Mouse (Mus musculus) lung, postnatal 0 days (tissue): ENCODE measurements at regions not wholly inside any gene's neighbourhood (a gene's known extent, or its start where the extent isn't known, plus 50 kb on each side); places are given as distances from the start of the nearest gene placed in this dataset.

Experiments
- ATAC-seq: fragments of 200-750 bp; cut with Nextera tagmentation; 2 replicates; pipeline ENCODE4 v1.8.0; 2017; ENCODE audit warnings: moderate library complexity
- DNase-seq: peaks from one replicate; pipeline ENCODE4 v3.0.0-alpha.2; 2016; ENCODE audit warnings: low spot score
- H3K27ac ChIP-seq: fragments of 300-500 bp; sonication (generic); 2 replicates; pipeline ENCODE4 v1.5.1; 2014; ENCODE audit warnings: antibody characterized with exemption, mild to moderate bottlenecking, low read length, mixed read lengths
- H3K27me3 ChIP-seq: fragments of 300-500 bp; sonication (generic); replicated peaks from 2 replicates; pipeline ENCODE4 v1.6.1; 2014; ENCODE audit warnings: low read length, mixed read lengths; ENCODE audit not compliant: insufficient read depth
- H3K36me3 ChIP-seq: fragments of 300-500 bp; sonication (generic); 2 replicates; pipeline ENCODE4 v1.6.1; 2014; ENCODE audit warnings: low read length, mixed read lengths; ENCODE audit not compliant: insufficient read depth
- H3K4me1 ChIP-seq: fragments of 300-500 bp; sonication (generic); 2 replicates; pipeline ENCODE4 v1.6.1; 2014; ENCODE audit warnings: antibody characterized with exemption, low read depth, low read length, mixed read lengths; ENCODE audit not compliant: insufficient read depth
- H3K4me2 ChIP-seq: fragments of 300-500 bp; sonication (generic); replicated peaks from 2 replicates; pipeline ENCODE4 v1.6.1; 2014; ENCODE audit warnings: low read depth, mild to moderate bottlenecking, low read length, moderate library complexity, mixed read lengths
- H3K4me3 ChIP-seq: fragments of 300-500 bp; sonication (generic); 2 replicates; pipeline ENCODE4 v1.5.1; 2014; ENCODE audit warnings: low read depth, low read length
- H3K9ac ChIP-seq: fragments of 300-500 bp; sonication (generic); replicated peaks from 2 replicates; pipeline ENCODE4 v1.6.1; 2014; ENCODE audit warnings: low read depth, mild to moderate bottlenecking
- H3K9me3 ChIP-seq: fragments of 300-500 bp; sonication (generic); 2 replicates; pipeline ENCODE4 v1.6.1; 2016; ENCODE audit warnings: low read length, mixed read lengths
- CTCF ChIP-seq: IDR thresholded peaks from 2 replicates; pipeline ENCODE4 v1.5.1; 2016; ENCODE audit warnings: antibody characterized with exemption, mild to moderate bottlenecking
- EP300 ChIP-seq: IDR thresholded peaks from 2 replicates; pipeline ENCODE4 v1.6.1; 2016; ENCODE audit warnings: antibody characterized with exemption, mild to moderate bottlenecking, control low read depth
- WGBS: fragments of 180-500 bp; shearing (Covaris S2); extraction: QIAGEN DNeasy Blood & Tissue Kit; methylation state at CpG from one replicate; pipeline ENCODE4 v1.1.7; 2014; 5-methylcytosine and 5-hydroxymethylcytosine counted together

DNA sequence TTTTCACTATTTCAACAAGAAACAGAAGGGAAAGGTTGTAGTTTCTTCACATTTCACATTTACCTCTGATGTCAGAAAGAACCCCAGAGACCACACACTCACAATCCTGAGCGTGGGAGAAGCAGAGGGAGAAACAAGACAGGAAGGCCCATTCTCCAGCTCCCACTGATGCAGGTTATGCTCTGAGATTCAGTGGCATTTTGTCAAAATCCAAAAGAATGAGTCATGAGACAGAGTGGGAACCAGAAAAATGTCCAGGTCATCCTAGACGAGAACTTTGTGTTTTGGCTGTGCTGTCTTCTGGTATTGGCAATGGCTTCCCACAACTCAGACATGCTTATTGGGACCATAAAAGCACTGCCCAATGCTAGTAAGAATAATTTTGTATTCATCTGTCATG lies 285.9 kb downstream of the Ostf1 start:
- H3K4me3 ChIP-seq = no peak overlapping the region
- no peak for DNase-seq
- H3K4me1 ChIP-seq = no peaks in the 10 kb centered on the region
- H3K27me3 ChIP-seq = no peaks in the 10 kb centered on the region
- TF ChIP-seq CTCF (no peak), EP300 (no peak)
- no peak overlapping the region for H3K27ac ChIP-seq
- ATAC-seq = no peak
- no peaks in the 10 kb centered on the region for H3K9me3 ChIP-seq
- H3K4me2 ChIP-seq = no peak overlapping the region
- no peaks in the 10 kb centered on the region for H3K36me3 ChIP-seq
- no peak overlapping the region for H3K9ac ChIP-seq
- WGBS = 71% methylated on average over 2 of the region's 2 CpGs

DNA sequence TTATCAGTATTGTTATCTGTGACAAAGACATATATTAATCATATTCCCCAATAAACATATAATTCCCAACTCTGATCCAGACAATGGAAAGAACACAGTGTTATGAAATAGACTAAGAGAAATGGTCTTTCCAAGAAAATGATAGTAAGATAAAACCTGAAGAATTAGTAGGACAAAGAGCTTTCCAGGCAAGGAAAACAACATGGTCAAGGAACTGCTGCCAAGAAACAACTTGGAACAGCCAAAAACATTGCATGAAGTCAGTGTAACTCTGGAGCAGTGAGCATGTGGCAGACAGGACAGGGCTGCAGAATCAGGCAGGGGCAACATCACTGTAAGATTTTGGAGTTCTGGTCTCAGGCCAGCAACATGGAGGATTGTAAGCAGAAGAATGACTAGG lies 288.0 kb downstream of the Ostf1 start:
- Histone ChIP-seq H3K4me3 (no peak overlapping the region), H3K36me3 (no peaks in the 10 kb centered on the region), H3K9me3 (no peaks in the 10 kb centered on the region), H3K27me3 (no peaks in the 10 kb centered on the region), H3K27ac (no peak overlapping the region), H3K4me1 (no peaks in the 10 kb centered on the region), H3K9ac (no peak overlapping the region), H3K4me2 (no peak overlapping the region)
- peak; percentile 80 for TF ChIP-seq EP300
- TF ChIP-seq CTCF = no peak
- ATAC-seq = peak; percentile 44
- DNase-seq = peak; percentile 58

DNA sequence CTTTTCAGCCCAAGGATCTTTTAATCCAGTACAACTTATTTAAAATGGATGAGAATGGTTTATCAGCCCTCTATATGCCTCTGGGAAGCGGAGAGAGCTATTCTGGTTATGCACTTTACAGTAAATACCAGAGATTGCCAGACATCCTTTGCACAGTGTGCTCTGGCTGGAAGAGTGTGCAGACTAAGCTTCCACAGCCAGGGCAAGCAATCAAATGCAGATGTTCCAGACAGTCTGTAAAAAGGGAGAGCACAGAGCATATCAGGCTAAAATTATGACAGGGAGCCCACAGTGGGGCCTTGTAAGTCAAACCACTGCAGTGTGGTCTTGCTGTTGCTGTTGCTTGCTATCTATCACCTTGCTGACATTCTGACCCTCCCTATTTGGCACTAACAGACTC lies 288.6 kb downstream of the Ostf1 start:
- Histone ChIP-seq H3K27ac (no peak overlapping the region), H3K4me1 (no peaks in the 10 kb centered on the region), H3K9me3 (no peaks in the 10 kb centered on the region), H3K9ac (no peak overlapping the region), H3K4me2 (no peak overlapping the region), H3K27me3 (no peaks in the 10 kb centered on the region), H3K36me3 (no peaks in the 10 kb centered on the region), H3K4me3 (no peak overlapping the region)
- WGBS = 74% methylated on average over 1 of the region's 1 CpGs
- DNase-seq = no peak
- TF ChIP-seq EP300 (no peak), CTCF (no peak)
- ATAC-seq = peak; percentile 56

DNA sequence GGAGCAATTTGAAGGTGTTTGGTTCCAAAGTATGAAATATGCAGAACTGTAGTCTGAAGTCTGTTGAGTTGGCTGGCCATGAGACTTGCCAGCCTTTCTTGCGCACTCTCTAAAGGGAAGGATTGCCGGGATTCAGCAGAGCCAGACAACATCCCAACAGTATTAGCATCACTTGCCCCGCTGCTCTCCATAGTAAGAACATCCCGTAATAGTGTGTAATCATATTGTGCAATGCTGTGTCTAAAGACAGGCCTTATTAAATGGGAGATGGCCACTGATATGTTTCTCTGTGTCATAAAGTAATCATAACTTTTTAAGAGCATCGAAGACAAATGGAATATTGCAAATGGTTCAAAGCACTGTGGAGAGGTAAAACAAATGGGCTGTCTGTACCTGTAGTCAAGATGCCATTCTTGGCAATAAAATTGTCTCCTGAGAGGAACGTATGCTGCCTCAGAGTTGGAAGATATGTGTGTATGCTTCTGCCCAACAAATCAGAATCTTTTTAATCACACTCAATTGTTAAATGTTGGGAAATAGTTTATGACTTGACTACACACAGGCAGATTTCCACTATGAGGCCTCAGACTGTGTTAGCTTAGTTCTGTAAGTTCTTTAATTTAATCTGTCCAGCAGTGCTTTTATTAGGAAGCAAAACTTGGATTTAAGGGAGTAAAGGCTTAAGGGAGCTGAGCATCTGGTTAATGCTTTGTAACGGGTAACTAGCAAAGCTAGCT lies 293.6 kb downstream of the Ostf1 start:
- H3K9ac ChIP-seq = no peak overlapping the region
- no peaks in the 10 kb centered on the region for H3K36me3 ChIP-seq
- TF ChIP-seq EP300 = peak; percentile 52
- TF ChIP-seq CTCF = no peak
- no peaks in the 10 kb centered on the region for H3K9me3 ChIP-seq
- H3K4me1 ChIP-seq = no peaks in the 10 kb centered on the region
- WGBS = 77% methylated on average over 7 of the region's 7 CpGs
- H3K27ac ChIP-seq = no peak overlapping the region
- DNase-seq = peak; percentile 86
- ATAC-seq = peak; percentile 86
- H3K27me3 ChIP-seq = no peaks in the 10 kb centered on the region
- no peak overlapping the region for H3K4me3 ChIP-seq
- H3K4me2 ChIP-seq = no peak overlapping the region

DNA sequence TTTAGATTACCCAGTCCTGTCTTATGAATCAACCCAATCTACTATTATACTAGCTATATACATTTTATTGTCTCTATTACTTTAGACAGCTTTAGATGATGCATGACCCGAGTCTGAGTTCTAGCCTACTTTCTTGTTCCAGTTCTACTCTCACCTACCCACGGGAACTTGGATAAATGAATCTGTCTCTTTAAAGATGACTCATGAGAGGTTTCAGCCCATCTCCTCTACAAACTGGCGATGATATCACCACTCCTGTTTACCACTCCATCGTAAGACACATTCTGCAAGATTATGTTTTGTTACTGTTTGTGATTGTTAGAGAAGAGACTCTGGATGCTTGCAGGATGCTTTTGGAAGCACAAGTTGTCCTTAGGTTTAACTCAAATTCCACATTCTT lies 295.0 kb downstream of the Ostf1 start:
- Histone ChIP-seq H3K27me3 (no peaks in the 10 kb centered on the region), H3K4me1 (no peaks in the 10 kb centered on the region), H3K4me2 (no peak overlapping the region), H3K4me3 (no peak overlapping the region), H3K36me3 (no peaks in the 10 kb centered on the region), H3K27ac (no peak overlapping the region), H3K9ac (no peak overlapping the region), H3K9me3 (no peaks in the 10 kb centered on the region)
- peak; percentile 37 for DNase-seq
- TF ChIP-seq EP300 (peak; percentile 38; the same call in 1 of the 2 replicates), CTCF (no peak)
- WGBS = 77% methylated on average over 4 of the region's 4 CpGs
- peak; percentile 46 for ATAC-seq

DNA sequence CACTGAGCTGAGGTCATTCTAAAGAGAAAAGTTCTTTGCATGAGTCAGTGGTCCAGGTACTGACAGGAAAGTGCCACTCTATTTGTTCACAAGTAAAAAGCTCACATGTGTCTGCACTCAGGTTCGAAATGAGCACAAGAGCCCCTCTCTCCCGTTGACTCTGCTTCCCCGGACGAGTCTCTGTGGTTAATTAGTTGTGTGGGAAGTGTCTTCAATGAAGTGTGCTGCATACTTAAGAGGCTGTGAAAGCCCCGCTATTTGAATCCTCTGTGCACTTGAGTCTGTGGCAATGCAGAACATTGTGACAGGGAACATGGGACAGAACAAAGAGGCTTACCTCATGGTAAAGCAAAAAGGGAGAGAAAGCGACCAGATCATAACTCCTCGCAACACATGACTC lies 297.0 kb downstream of the Ostf1 start:
- Histone ChIP-seq H3K4me1 (no peaks in the 10 kb centered on the region), H3K36me3 (no peaks in the 10 kb centered on the region), H3K9me3 (no peaks in the 10 kb centered on the region), H3K4me2 (no peak overlapping the region), H3K27ac (no peak overlapping the region), H3K9ac (no peak overlapping the region), H3K4me3 (no peak overlapping the region), H3K27me3 (no peaks in the 10 kb centered on the region)
- 60% methylated on average over 7 of the region's 7 CpGs for WGBS
- TF ChIP-seq CTCF = no peak
- DNase-seq (no peak), ATAC-seq (no peak)

DNA sequence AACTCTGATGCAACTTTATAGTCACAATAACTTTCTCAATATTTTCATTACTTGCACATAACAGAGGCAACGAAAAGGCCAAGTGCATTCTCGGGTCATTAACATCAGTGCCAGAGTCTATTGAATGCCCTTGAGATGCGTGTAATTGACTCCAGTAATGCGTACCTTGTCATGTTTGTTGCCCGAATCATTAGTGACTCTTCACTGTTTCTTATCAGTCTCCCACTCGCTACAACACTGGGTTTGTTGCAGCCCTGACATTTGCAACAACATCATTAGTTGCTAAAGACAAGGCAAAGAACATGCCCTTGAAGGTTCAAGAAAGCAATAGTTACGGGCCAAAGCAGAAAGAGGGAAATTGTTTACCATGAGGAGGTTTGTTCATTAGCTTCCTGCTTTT lies 299.8 kb downstream of the Ostf1 start:
- no peaks in the 10 kb centered on the region for H3K36me3 ChIP-seq
- no peaks in the 10 kb centered on the region for H3K9me3 ChIP-seq
- no peak overlapping the region for H3K9ac ChIP-seq
- no peaks in the 10 kb centered on the region for H3K27me3 ChIP-seq
- WGBS = 70% methylated on average over 7 of the region's 7 CpGs
- no peak for TF ChIP-seq CTCF
- TF ChIP-seq EP300 = no peak
- DNase-seq (no peak), ATAC-seq (no peak)
- no peaks in the 10 kb centered on the region for H3K4me1 ChIP-seq
- no peak overlapping the region for H3K4me2 ChIP-seq
- H3K4me3 ChIP-seq = no peak overlapping the region
- H3K27ac ChIP-seq = no peak overlapping the region
